Mouse (Mus musculus) bone marrow, adult 2 months (tissue): ENCODE measurements around the gene Il20rb. TPM values are rescaled to one million over a fixed set of nuclear protein-coding genes. Genes with fewer than 3 reads are reported as not detected.

Experiments used
- H3K27ac ChIP-seq: fragments of 200-500 bp; 2 replicates; pipeline ENCODE4 v1.5.1; 2012; ENCODE audit warnings: low read depth, mild to moderate bottlenecking, control low read depth, inconsistent platforms, low read length; ENCODE audit not compliant: control insufficient read depth, poor library complexity, insufficient read depth
- H3K4me1 ChIP-seq: fragments of 200-500 bp; 2 replicates; pipeline ENCODE4 v1.6.1; 2011; ENCODE audit warnings: low read length; ENCODE audit not compliant: control insufficient read depth, insufficient read depth
- H3K4me3 ChIP-seq: fragments of 200-500 bp; replicated peaks from 2 replicates; pipeline ENCODE3; 2011; ENCODE audit warnings: mild to moderate bottlenecking, low read depth, low read length, control low read depth; ENCODE audit not compliant: control insufficient read depth
- CTCF ChIP-seq: fragments of 200-500 bp; IDR thresholded peaks from 2 replicates; pipeline ENCODE4 v1.5.1; 2011; ENCODE audit warnings: low read length, control low read depth; ENCODE audit not compliant: control insufficient read depth, insufficient read depth
- POLR2A ChIP-seq: fragments of 200-500 bp; IDR thresholded peaks from 2 replicates; pipeline ENCODE4 v1.6.1; 2011; ENCODE audit warnings: low read depth, mild to moderate bottlenecking, control low read depth, low read length, borderline replicate concordance; ENCODE audit not compliant: control insufficient read depth
- WGBS: fragments of 180-500 bp; shearing (Covaris S2); methylation state at CpG from one replicate; pipeline ENCODE4 v1.1.7; 2018; 5-methylcytosine and 5-hydroxymethylcytosine counted together
- polyA plus RNA-seq: library from polyadenylated mRNA; stranded (reverse); fragments of >200 nt; gene quantifications from 2 replicates; pipeline ENCODE4 v1.2.4, GENCODE M21; 2011; ENCODE audit warnings: low replicate concordance; ENCODE audit not compliant: missing spikeins, insufficient read depth, insufficient read length

The Il20rb gene
- polyA plus RNA-seq, 1 experiment = 2.3 TPM

- Histone ChIP-seq H3K27ac (no peak overlapping the region), H3K4me3 (no peak overlapping the region), H3K4me1 (no peaks in the 10 kb centered on the region)
- 78% methylated on average over 1 of the region's 1 CpGs for WGBS
- TF ChIP-seq POLR2A (no peak), CTCF (no peak)
Measured at GRCm38 (mm10) chr9:100474056-100474455, 12.5 kb downstream of the Il20rb start.

GRCm38 (mm10) chr9:100473361-100473760, 13.2 kb downstream of the Il20rb start:
- no peak for TF ChIP-seq CTCF
- no peak for TF ChIP-seq POLR2A
- Histone ChIP-seq H3K4me1 (no peaks in the 10 kb centered on the region), H3K4me3 (no peak overlapping the region), H3K27ac (no peak overlapping the region)
- whole genome bisulfite sequencing = 88% methylated on average over 6 of the region's 6 CpGs

GRCm38 (mm10) chr9:100472931-100473330, 13.7 kb downstream of the Il20rb start:
- Histone ChIP-seq H3K27ac (no peak overlapping the region), H3K4me1 (no peaks in the 10 kb centered on the region), H3K4me3 (no peak overlapping the region)
- TF ChIP-seq CTCF = no peak
- TF ChIP-seq POLR2A = no peak
- 90% methylated on average over 8 of the region's 8 CpGs for WGBS

DNA sequence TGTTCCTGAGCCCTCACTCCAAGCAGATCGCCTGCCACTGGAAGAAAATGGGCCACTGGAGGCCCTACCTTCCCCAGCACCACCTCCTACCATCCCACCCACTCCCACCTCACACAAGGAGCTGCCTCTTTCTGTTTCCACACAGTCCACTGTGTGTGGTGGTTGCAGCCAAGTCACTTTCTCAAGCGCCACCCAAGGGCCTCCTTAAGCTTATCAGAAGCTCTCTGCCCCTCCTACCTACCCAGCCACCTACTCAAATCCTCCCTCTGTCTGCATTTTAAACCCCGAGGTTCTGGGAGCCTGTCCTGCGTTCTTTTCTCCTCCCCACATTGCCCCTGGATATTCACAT, 15.0 kb downstream of the Il20rb start:
- TF ChIP-seq POLR2A = no peak
- TF ChIP-seq CTCF = no peak
- WGBS = 66% methylated on average over 4 of the region's 4 CpGs
- no peak overlapping the region for H3K27ac ChIP-seq
- H3K4me1 ChIP-seq = no peaks in the 10 kb centered on the region
- no peak overlapping the region for H3K4me3 ChIP-seq

DNA sequence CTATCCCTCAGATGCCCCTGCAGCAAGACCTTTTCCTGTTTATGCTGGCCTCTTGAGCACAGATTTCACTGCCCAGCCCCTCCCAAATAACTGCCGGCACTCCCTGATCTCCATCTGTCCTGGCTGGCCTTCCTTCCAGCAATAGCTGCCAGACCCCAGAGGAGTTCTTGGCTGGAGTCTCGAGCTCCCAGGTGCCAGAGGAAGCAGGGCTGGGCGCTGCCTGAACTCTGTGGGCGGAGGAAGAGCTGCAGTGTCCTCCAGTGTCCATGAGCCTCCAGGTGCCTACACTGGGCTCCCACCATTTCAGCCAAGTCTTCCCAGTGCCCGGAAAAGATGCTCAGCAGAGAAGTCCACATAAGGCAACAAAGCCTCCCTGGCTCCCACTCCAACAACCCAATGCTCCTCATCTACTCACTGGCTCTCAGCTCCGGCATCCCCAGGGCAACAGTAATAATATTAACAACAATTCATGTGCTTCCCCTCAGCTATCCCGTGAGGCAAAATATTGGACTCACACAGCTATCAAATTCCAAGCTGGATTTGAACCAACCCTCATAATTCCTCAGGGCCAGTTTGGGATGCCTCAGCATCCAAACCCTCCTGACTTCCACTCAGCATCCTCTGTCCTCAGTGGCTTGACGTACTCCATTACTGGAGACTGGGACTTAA, 15.5 kb downstream of the Il20rb start:
- H3K4me1 ChIP-seq = no peaks in the 10 kb centered on the region
- TF ChIP-seq CTCF (no peak), POLR2A (no peak)
- no peak overlapping the region for H3K27ac ChIP-seq
- WGBS = 77% methylated on average over 8 of the region's 8 CpGs
- H3K4me3 ChIP-seq = no peak overlapping the region

DNA sequence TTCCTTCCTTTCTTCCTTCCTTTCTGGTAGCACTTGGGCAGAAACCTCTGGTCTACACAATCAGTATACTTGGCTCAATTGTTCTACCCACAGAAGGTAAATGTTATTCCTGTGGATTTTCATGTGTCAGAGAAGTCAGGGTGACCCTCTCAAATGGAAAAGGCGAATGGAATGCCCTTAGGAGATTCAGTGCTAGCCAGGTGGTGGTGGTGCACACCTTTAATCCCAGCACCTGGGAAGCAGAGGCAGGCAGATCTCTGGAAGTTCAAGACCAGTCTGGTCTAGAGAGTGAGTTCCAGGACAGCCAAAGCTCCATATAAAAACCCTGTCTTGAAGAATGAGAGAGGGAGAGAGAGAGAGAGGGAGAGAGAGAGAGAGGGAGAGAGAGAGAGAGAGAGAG, 16.4 kb downstream of the Il20rb start:
- H3K27ac ChIP-seq = no peak overlapping the region
- WGBS = 63% methylated on average over 1 of the region's 1 CpGs
- no peak overlapping the region for H3K4me3 ChIP-seq
- TF ChIP-seq POLR2A = no peak
- TF ChIP-seq CTCF = no peak
- H3K4me1 ChIP-seq = no peaks in the 10 kb centered on the region

- H3K27ac ChIP-seq = no peak overlapping the region
- WGBS = 73% methylated on average over 3 of the region's 3 CpGs
- H3K4me1 ChIP-seq = no peaks in the 10 kb centered on the region
- TF ChIP-seq CTCF (no peak), POLR2A (no peak)
- H3K4me3 ChIP-seq = no peak overlapping the region
Measured at GRCm38 (mm10) chr9:100469681-100470080, 16.9 kb downstream of the Il20rb start.

DNA sequence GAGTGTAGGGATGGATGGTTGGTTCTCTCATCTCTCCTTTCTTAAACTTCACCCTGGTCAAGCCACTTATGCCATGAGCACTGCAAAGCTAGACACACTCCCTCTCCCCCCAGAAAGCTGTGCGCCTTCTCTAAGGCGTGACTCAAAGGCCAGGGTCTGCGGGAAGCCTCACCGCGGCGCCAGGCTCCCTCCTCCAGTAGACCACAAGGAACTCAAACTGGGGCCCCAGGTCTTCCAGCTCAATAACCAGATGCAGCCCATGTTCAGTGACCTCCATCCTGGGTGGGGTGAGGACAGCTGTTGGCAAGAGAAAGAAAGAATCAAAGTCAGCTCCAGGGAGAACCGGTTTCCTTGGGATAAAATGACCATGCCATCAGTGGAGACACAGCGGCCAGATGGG, 18.4 kb downstream of the Il20rb start:
- no peak overlapping the region for H3K27ac ChIP-seq
- H3K4me3 ChIP-seq = no peak overlapping the region
- H3K4me1 ChIP-seq = no peaks in the 10 kb centered on the region
- 91% methylated on average over 8 of the region's 8 CpGs for WGBS
- TF ChIP-seq CTCF (no peak), POLR2A (no peak)

DNA sequence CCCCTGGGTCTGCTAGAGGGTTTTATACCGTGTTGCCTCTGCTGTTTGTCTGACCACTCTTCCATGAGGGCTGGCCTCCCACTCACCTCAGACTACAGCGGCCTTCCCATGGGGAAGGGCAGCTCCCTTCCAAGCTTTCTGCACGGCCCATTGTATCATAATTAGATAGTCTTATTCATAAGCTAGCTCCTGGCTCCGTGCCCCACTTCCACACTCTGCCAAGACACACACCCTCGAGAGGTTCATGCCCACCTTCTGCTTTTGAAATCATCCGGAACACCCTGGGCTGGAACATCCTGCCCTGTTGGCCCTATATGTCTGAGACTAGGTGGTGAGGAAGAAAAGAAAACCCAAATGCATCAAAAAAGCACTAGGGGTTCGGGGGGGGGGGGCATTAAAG, 18.9 kb downstream of the Il20rb start:
- 86% methylated on average over 7 of the region's 7 CpGs for WGBS
- H3K4me1 ChIP-seq = no peaks in the 10 kb centered on the region

More for the DNA sequence above, 18.9 kb downstream of the Il20rb start:
- TF ChIP-seq CTCF (no peak), POLR2A (no peak)
- Histone ChIP-seq H3K27ac (no peak overlapping the region), H3K4me3 (no peak overlapping the region)
